Mouse (Mus musculus) limb, embryonic 10.5 days (tissue): ENCODE measurements around the gene Hsd17b13. TPM values are rescaled to one million over a fixed set of nuclear protein-coding genes. Genes with fewer than 3 reads are reported as not detected.

Experiments
- DNase-seq: peaks from one replicate; pipeline ENCODE4 v3.0.0-alpha.2; 2017; ENCODE audit warnings: low spot score
- H3K27ac ChIP-seq: fragments of 300-500 bp; sonication (generic); 2 replicates; pipeline ENCODE4 v1.5.1; 2016; ENCODE audit warnings: mild to moderate bottlenecking
- H3K27me3 ChIP-seq: fragments of 300-500 bp; sonication (generic); 2 replicates; pipeline ENCODE4 v1.6.1; 2016; ENCODE audit warnings: low read depth, mild to moderate bottlenecking; ENCODE audit not compliant: poor library complexity, severe bottlenecking
- H3K36me3 ChIP-seq: fragments of 300-500 bp; sonication (generic); 2 replicates; pipeline ENCODE4 v1.6.1; 2016; ENCODE audit warnings: mild to moderate bottlenecking, moderate library complexity
- H3K4me1 ChIP-seq: fragments of 300-500 bp; sonication (generic); 2 replicates; pipeline ENCODE4 v1.6.1; 2016
- H3K4me3 ChIP-seq: fragments of 300-500 bp; sonication (generic); 2 replicates; pipeline ENCODE4 v1.5.1; 2016; ENCODE audit warnings: mild to moderate bottlenecking, moderate library complexity
- H3K9me3 ChIP-seq: fragments of 300-500 bp; sonication (generic); replicated peaks from 2 replicates; pipeline ENCODE4 v1.6.1; 2016; ENCODE audit warnings: mild to moderate bottlenecking
- WGBS: fragments of 180-500 bp; shearing (Covaris S2); methylation state at CpG from one replicate; pipeline ENCODE4 v1.1.7; 2016; 5-methylcytosine and 5-hydroxymethylcytosine counted together
- polyA plus RNA-seq: library from polyadenylated mRNA; unstranded; fragments of >200 nt; fragmentation: Nextera tagmentation; extraction: Ambion mirVana; gene quantifications from 2 replicates; pipeline ENCODE4 v1.2.1, GENCODE M21; 2016

The Hsd17b13 gene
- polyA plus RNA-seq, 1 experiment from 2014 or later, result not detected

DNA sequence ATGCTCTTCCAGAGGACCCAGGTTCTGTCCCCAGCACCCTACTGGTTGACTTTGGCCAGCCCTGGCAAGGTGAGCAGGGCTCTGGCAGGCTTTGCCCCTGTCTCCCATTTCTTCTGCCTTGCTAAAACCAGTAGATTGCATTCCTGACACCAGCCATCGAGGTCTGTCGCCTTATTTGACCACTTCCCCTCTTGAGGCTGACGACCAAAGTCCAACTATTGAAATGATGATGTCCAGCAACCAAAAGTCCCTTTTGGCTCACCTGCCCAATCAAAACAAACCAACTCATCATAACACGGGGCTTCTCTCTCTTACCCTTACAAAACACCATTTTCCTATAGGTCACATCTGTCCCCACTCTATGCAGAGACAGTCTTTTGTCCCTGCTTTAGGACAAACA is 64.1 kb downstream of the Hsd17b13 start:
- Histone ChIP-seq H3K36me3 (no peaks in the 10 kb centered on the region), H3K27me3 (peaks cover 9% of the 10 kb centered on the region; the same call in 1 of the 2 replicates), H3K4me3 (no peak overlapping the region), H3K27ac (no peak overlapping the region), H3K4me1 (peaks cover 30% of the 10 kb centered on the region), H3K9me3 (no peaks in the 10 kb centered on the region)
- WGBS, result 64% methylated on average over 4 of the region's 4 CpGs
- no peak for DNase-seq

DNA sequence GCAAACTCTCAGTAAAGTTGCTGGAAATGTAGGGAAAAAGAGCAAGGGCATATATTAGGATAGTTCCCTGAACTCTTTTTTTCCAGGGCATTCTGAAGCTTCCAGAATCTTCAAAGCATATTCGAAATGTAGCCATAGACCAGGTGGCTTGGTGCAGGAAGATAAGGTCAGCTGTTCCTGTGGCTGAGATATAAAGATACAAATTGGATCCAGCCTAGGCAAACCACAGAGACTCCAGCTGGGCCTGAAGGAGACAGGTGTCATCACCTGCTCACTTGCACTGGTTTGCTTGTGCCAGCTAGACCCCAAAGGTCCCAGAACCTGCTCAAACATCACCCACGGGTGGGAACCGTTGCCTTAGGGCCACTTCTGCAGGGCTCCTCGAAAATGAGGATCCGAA is 65.7 kb downstream of the Hsd17b13 start:
- 83% methylated on average over 5 of the region's 5 CpGs for WGBS
- peaks cover 9% of the 10 kb centered on the region; the same call in 1 of the 2 replicates for H3K27me3 ChIP-seq

DNA sequence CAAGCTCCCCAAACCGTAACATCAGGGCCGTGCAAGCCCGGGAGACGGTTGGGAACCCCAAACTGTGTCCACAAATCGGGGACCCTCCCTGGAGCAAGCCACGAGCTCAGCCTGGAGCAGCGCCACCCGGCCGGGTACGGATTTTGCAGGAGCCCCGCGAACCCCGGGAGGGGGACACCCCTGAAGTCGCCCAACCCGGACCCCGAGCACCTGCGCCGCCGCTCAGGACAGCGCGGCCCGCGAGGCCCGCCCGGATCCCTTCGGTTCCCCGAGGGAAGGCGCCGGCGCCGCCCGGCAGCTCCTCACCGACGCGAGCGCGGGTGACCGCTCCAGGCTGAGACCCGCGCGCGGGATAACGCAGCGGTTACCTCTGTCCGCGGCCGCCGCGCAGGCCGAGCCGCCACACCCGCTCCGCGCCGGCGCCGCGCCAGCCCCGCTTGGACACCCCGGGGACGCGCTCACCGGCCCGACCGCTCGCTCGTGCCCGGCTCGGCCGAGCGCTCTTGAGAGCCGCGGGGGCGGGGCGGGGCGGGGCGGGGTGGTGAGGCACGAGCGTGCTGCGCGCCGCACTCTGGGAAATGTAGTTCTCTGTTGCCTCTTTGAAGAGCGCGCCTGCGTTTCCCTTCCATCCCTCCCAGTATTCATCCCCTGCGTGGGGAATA is 66.3 kb downstream of the Hsd17b13 start, which contains the start of gene Klhl8:
Gene Klhl8 (minus strand): TSS at position 512 of the 662 bp plus-strand sequence.
- peaks cover 9% of the 10 kb centered on the region; the same call in 1 of the 2 replicates for H3K27me3 ChIP-seq
- WGBS, result under 1% methylated on average over 86 of the region's 86 CpGs
- peak within 1 kb of the TSS; percentile 90 for H3K4me3 ChIP-seq
- H3K27ac ChIP-seq, result peak within 1 kb of the TSS; percentile 90
- H3K4me1 ChIP-seq, result peaks cover 18% of the 10 kb centered on the region
- DNase-seq, result peak; percentile 89
- H3K36me3 ChIP-seq, result no peaks in the 10 kb centered on the region
- no peaks in the 10 kb centered on the region for H3K9me3 ChIP-seq

More for the DNA sequence above, 65.7 kb downstream of the Hsd17b13 start:
- DNase-seq, result no peak
- Histone ChIP-seq H3K4me1 (peaks cover 19% of the 10 kb centered on the region), H3K9me3 (no peaks in the 10 kb centered on the region), H3K4me3 (peak overlapping the region; percentile 90; the same call in 1 of the 2 replicates), H3K36me3 (no peaks in the 10 kb centered on the region), H3K27ac (no peak overlapping the region)

DNA sequence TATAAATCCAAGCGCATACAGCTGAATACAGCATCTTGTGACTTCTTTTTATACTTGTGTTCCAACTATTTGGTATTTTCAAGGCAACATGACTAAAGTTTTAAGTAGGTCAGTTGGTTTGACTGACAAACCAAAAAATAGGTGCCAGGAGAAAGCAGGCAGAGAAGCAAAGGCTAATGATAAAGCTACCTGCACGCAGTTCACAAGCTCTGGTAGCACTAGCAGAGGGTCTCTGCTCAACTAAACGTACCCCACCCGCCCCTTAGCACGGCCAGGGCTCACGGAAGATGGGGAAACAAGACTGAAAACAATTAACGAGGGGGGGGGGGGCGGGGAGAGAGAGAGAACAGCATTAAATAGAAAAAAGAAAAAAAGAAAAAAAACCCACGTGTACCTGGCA is 67.1 kb downstream of the Hsd17b13 start:
- Histone ChIP-seq H3K27ac (no peak overlapping the region), H3K36me3 (no peaks in the 10 kb centered on the region), H3K9me3 (no peaks in the 10 kb centered on the region), H3K4me1 (peaks cover 18% of the 10 kb centered on the region), H3K4me3 (peak overlapping the region; percentile 90), H3K27me3 (peaks cover 9% of the 10 kb centered on the region; the same call in 1 of the 2 replicates)
- DNase-seq, result no peak
- WGBS, result 11% methylated on average over 8 of the region's 9 CpGs

GRCm38 (mm10) chr5:103909466-103909865 is 67.7 kb downstream of the Hsd17b13 start:
- no peak for DNase-seq
- Histone ChIP-seq H3K4me1 (peaks cover 18% of the 10 kb centered on the region), H3K27me3 (peaks cover 9% of the 10 kb centered on the region; the same call in 1 of the 2 replicates), H3K4me3 (no peak overlapping the region), H3K9me3 (no peaks in the 10 kb centered on the region), H3K36me3 (no peaks in the 10 kb centered on the region), H3K27ac (no peak overlapping the region)
- WGBS, result 79% methylated on average over 3 of the region's 3 CpGs

DNA sequence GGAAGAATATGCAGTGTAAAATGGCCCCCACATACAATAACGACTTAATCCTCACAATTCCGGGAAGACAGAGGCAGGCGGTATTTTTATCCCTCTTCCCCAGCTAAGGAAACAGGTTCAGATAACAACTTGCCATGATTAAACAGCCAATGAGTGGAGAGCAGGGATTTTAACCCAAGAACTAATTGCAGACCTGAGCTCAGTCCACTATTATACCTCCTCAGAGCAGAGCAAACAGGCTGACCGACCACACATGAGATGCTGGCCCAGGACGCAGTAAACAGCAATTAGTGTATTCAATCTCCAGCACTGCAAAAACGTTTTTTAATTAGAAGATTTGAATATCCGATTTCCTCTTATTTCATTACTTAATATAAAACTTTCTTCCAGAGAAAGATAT is 68.4 kb downstream of the Hsd17b13 start:
- peaks cover 18% of the 10 kb centered on the region for H3K4me1 ChIP-seq
- DNase-seq, result no peak
- H3K4me3 ChIP-seq, result no peak overlapping the region
- H3K27ac ChIP-seq, result no peak overlapping the region
- peaks cover 9% of the 10 kb centered on the region; the same call in 1 of the 2 replicates for H3K27me3 ChIP-seq
- no peaks in the 10 kb centered on the region for H3K36me3 ChIP-seq
- H3K9me3 ChIP-seq, result no peaks in the 10 kb centered on the region
- 60% methylated on average over 7 of the region's 7 CpGs for WGBS

GRCm38 (mm10) chr5:103907844-103908243 is 69.4 kb downstream of the Hsd17b13 start:
- DNase-seq, result no peak
- Histone ChIP-seq H3K36me3 (no peaks in the 10 kb centered on the region), H3K27me3 (peaks cover 9% of the 10 kb centered on the region; the same call in 1 of the 2 replicates), H3K4me1 (peaks cover 18% of the 10 kb centered on the region), H3K9me3 (no peaks in the 10 kb centered on the region), H3K27ac (no peak overlapping the region), H3K4me3 (no peak overlapping the region)
- 80% methylated on average over 4 of the region's 4 CpGs for WGBS

DNA sequence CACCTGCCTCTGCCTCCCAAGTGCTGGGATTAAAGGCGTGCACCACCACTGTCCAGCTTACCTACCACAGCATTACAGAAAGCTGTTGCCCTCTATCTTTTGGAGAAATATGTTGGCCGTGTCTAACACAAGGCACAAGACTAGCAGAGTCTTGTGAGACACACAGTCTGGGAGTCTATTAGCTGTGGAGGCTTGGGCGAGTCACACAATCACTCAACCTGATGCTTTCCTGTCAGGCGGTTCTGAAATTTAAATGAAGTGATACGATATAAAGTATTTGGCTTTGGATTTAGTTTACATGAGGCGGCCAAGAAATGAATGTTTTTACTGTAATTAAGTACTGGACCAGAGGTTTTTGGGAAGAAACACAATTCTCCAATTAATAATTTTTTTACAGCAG is 71.0 kb downstream of the Hsd17b13 start:
- Histone ChIP-seq H3K4me1 (peaks cover 17% of the 10 kb centered on the region), H3K4me3 (no peak overlapping the region), H3K27me3 (peaks cover 9% of the 10 kb centered on the region; the same call in 1 of the 2 replicates), H3K36me3 (no peaks in the 10 kb centered on the region), H3K9me3 (no peaks in the 10 kb centered on the region), H3K27ac (no peak overlapping the region)
- no peak for DNase-seq
- WGBS, result 92% methylated on average over 6 of the region's 6 CpGs

Other genes with a start within 250 kb of the Hsd17b13 start
- 7.3 and 9.7 TPM in 2 replicates for gene Klhl8, start 66.2 kb downstream of the Hsd17b13 start, polyA plus RNA-seq
- 1.9 and 2.4 TPM in 2 replicates for gene Hsd17b11, start 44.5 kb upstream of the Hsd17b13 start, polyA plus RNA-seq
- gene Nudt9, start 68.9 kb upstream of the Hsd17b13 start, polyA plus RNA-seq, result 63.0 and 63.8 TPM in 2 replicates
- not detected in 2 replicates for gene Gm17660, start 100.2 kb upstream of the Hsd17b13 start, polyA plus RNA-seq
- 9.4 and 17.1 TPM in 2 replicates for gene Sparcl1, start 136.3 kb upstream of the Hsd17b13 start, polyA plus RNA-seq
- not detected in 2 replicates for gene Dspp, start 193.3 kb upstream of the Hsd17b13 start, polyA plus RNA-seq
- gene Dmp1, start 225.2 kb upstream of the Hsd17b13 start, polyA plus RNA-seq, result not detected in 2 replicates